Mouse (Mus musculus) ES-Bruce4 (cell line): ENCODE data around the gene Mvb12b.

ENCODE experiments used
- CTCF ChIP-seq: IDR thresholded peaks from one replicate; pipeline ENCODE4 v1.8.1; 2011; ENCODE audit warnings: low read depth, low read length
- EP300 ChIP-seq: IDR thresholded peaks from 2 replicates; pipeline ENCODE4 v1.6.1; 2011; ENCODE audit warnings: low read depth, low read length; ENCODE audit not compliant: insufficient read depth
- POLR2A ChIP-seq: IDR thresholded peaks from one replicate; pipeline ENCODE4 v1.8.1; 2011; ENCODE audit warnings: low read length; ENCODE audit not compliant: insufficient read depth

- TF ChIP-seq CTCF (no peak), POLR2A (no peak), EP300 (no peak)
These were observed 1.1 kb downstream of the Mvb12b start for GRCm38 (mm10) chr2:33886386-33887327.
